Mouse (Mus musculus) layer of hippocampus, adult 8-10 months (tissue): ENCODE data around the gene Erich6. TPM values are rescaled to one million over a fixed set of nuclear protein-coding genes. Genes with fewer than 3 reads are reported as not detected.

Experiments
- total RNA-seq, 4 experiments: library from RNA; stranded (reverse); gene quantifications; 2 replicates each; pipeline ENCODE4 v1.2.4; 2022

The Erich6 gene
- total RNA-seq, 4 experiments from 2014 or later = 0.69 to 2.2 (median 1.0) TPM

Other genes starting within 250 kb of the Erich6 start
- 10 to 100 TPM; 38.3 to 39.8 (median 39.0) TPM for gene Tsc22d2, start 222.5 kb downstream of the Erich6 start, total RNA-seq
- gene Eif2a, start 111.4 kb downstream of the Erich6 start, total RNA-seq = 10 to 100 TPM; 48.3 to 55.8 (median 49.8) TPM
- 10 to 100 TPM; 22.5 to 25.9 (median 24.6) TPM for gene Serp1, start 111.3 kb downstream of the Erich6 start, total RNA-seq
- 100 to 1,000 TPM; 140 to 147 (median 145) TPM for gene Selenot, start 60.6 kb downstream of the Erich6 start, total RNA-seq
- 10 to 100 TPM; 13.7 to 18.5 (median 14.6) TPM for gene Siah2, start 55.2 kb upstream of the Erich6 start, total RNA-seq
- 1 to 10 TPM; 1.1 to 2.6 (median 1.2) TPM for gene Mindy4b-ps, start 185.1 kb upstream of the Erich6 start, total RNA-seq
- 1 to 10 TPM; 2.2 to 3.6 (median 2.6) TPM for gene Clrn1, start 248.1 kb upstream of the Erich6 start, total RNA-seq